Mouse (Mus musculus): ENCODE data around the gene Prdx5. TPM values are rescaled to one million over a fixed set of nuclear protein-coding genes. Genes with fewer than 3 reads are reported as not detected.

Prdx5 gene
- polyA plus RNA-seq, 1 experiment from 2014 or later: 184 TPM

DNA sequence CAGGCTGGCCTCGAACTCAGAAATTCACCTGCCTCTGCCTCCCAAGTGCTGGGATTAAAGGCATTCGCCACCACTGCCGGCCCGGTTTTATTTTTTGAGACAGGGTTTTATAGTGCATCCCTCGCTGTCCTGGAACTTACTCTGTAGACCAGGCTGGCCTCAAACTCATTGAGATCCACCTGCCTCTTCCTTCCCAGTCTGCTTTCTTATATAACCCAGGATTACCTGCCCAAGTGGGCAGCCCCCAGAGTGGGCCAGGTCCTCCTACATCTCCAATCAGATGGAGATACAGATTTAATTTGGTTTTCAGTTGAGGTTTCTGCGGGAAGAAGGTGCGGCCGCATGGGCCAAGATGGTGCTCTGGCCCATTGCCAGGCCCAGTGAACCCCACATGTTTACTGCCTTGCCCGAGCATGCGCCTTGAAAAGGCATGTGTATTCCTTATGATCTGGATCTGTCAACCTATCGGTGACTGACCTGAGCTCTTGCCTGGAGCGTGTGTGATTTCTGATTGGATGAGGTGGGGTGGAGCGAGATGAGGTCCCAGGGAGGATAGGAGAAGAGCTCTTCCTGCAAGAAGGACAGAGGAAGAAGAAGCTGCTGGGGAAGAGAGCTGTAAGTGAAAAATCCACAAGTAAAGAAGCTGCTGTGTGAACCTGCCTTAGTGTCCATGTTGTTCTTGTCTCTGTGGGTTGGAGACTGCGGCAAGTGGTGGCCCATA is 16.0 kb downstream of the Prdx5 start:
- ATAC-seq: no peak
- WGBS: 91% methylated on average over 14 of the region's 14 CpGs
- H3K4me1 ChIP-seq (replicated peaks): no peaks in the 10 kb centered on the region
- no peak overlapping the region for H3K27ac ChIP-seq
- no peaks in the 10 kb centered on the region for H3K27me3 ChIP-seq (replicated peaks)
- no peaks in the 10 kb centered on the region for H3K9me3 ChIP-seq
- H3K9ac ChIP-seq: no peak overlapping the region
- H3K36me3 ChIP-seq: no peaks in the 10 kb centered on the region
- H3K4me3 ChIP-seq (replicated peaks): no peak overlapping the region
- H3K4me2 ChIP-seq (replicated peaks): no peak overlapping the region

DNA sequence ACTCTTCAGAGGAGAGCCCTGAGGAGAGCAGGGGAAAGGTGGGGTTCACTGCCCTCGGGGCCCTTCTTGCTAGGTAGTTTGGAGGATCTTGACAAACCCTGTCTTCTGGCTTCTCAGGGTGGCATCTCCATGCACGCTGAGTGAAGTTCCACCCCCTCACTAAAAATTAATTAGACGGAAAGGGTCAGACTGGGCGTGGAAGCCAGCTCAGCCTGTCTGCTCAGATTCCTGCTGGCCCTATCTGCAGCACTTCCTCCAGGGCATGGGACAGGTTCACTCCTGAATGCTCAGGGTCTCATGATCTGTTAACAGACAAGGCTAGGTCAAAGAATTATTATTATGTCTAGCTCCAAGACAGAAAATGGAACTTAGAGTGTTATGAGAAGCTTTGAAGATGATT is 17.4 kb downstream of the Prdx5 start:
- no peaks in the 10 kb centered on the region for H3K9me3 ChIP-seq
- no peak overlapping the region for H3K9ac ChIP-seq
- 62% methylated on average over 4 of the region's 4 CpGs for WGBS
- no peak overlapping the region for H3K27ac ChIP-seq
- H3K36me3 ChIP-seq: no peaks in the 10 kb centered on the region
- peak overlapping the region; percentile 24; the same call in 1 of the 2 replicates for H3K4me2 ChIP-seq (replicated peaks)
- H3K27me3 ChIP-seq (replicated peaks): no peaks in the 10 kb centered on the region
- no peak overlapping the region for H3K4me3 ChIP-seq (replicated peaks)
- peak; percentile 61 for ATAC-seq
- no peaks in the 10 kb centered on the region for H3K4me1 ChIP-seq (replicated peaks)

DNA sequence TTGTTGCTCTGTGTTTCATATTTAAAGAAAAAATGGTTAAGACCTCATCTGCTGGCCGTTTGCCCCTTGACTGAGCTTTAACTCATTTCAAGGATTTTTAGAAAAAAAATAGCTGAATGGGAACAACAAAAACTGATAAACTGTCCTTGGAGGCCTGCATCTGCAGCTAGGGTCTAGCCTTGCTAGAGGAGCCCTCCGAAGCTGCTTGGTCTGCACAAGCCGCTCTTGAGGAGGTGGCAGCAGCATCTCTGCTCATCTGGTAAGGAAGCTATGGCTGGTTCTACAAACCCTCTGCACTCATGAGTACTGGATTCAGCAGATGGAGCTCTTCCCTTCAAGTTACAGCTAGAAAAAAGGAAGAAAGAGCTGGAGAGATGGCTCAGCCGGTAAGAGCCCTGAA is 31.9 kb downstream of the Prdx5 start:
- Histone ChIP-seq H3K36me3 (no peaks in the 10 kb centered on the region), H3K9ac (no peak overlapping the region), H3K27ac (no peak overlapping the region), H3K4me1 (replicated peaks) (no peaks in the 10 kb centered on the region), H3K4me3 (replicated peaks) (no peak overlapping the region), H3K4me2 (replicated peaks) (no peak overlapping the region), H3K27me3 (replicated peaks) (no peaks in the 10 kb centered on the region), H3K9me3 (no peaks in the 10 kb centered on the region)
- WGBS: 84% methylated on average over 4 of the region's 4 CpGs
- no peak for ATAC-seq

DNA sequence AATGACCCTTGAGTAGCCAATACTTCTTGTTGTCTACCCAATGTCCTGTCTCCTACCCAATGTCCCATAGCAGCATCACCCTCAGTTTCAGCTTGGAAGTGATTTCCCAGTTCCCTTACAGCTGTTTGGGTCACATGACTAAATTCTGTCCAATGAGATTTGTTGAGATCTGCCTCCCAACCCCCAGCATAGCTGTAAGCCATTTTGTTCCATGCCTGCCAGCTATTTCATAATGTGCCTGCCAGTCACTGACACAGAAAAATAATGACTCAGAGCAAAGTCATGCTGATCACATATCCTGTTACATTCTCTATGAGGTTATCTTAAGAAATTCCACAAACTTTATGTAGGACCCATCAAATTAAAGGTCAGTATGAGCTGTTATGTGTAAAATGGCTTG is 33.1 kb downstream of the Prdx5 start:
- Histone ChIP-seq H3K27me3 (replicated peaks) (no peaks in the 10 kb centered on the region), H3K27ac (no peak overlapping the region)

DNA sequence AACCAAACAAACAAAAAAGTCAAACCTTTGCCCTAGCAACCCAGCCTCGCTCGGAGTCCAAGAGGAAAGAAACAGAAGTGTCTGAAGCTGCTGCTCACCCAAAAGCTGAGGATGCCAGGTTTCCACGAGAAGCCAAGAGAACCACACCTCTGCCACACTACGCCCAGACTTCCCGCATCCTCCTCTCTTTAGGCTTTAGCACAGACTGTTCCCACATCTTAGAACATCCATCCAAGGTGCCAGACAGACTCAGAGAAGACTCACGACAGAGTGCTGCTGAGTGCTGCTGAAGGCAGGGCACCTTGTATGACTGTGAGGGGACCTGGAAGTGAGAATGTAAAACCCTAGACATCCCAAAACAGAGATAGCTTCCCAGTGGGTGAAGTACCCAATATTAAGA is 34.1 kb downstream of the Prdx5 start:
- no peaks in the 10 kb centered on the region; the same call in 1 of the 2 replicates for H3K4me1 ChIP-seq (replicated peaks)
- WGBS: 90% methylated on average over 6 of the region's 6 CpGs
- no peak overlapping the region for H3K4me2 ChIP-seq (replicated peaks)
- H3K9me3 ChIP-seq: no peaks in the 10 kb centered on the region
- no peaks in the 10 kb centered on the region for H3K36me3 ChIP-seq
- no peak overlapping the region for H3K27ac ChIP-seq
- ATAC-seq: no peak
- H3K9ac ChIP-seq: no peak overlapping the region
- H3K4me3 ChIP-seq (replicated peaks): no peak overlapping the region
- H3K27me3 ChIP-seq (replicated peaks): no peaks in the 10 kb centered on the region

More for the DNA sequence above, 33.1 kb downstream of the Prdx5 start:
- Histone ChIP-seq H3K9ac (no peak overlapping the region), H3K4me2 (replicated peaks) (no peak overlapping the region), H3K4me1 (replicated peaks) (no peaks in the 10 kb centered on the region; the same call in 1 of the 2 replicates), H3K9me3 (no peaks in the 10 kb centered on the region), H3K36me3 (no peaks in the 10 kb centered on the region), H3K4me3 (replicated peaks) (no peak overlapping the region)
- ATAC-seq: no peak

DNA sequence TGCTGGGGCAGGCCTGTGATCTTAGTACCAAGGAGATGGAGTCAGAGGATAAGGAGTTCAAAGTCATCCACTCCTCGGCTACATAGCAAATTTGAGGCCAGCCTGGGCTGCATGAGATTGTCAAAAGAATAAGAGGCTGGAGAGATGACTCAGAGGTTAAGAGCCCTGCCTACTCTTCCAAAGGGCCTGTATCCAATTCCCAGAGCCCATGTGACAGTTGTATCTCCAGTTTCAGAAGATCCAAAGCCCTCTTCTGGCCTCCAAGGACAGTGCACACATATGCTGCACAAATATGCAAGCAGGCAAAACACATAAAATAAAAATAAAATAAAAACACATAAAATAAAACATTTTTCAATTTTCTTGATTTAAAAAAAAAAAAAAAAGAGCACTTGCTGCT is 35.6 kb downstream of the Prdx5 start:
- Histone ChIP-seq H3K4me3 (replicated peaks) (no peak overlapping the region), H3K9ac (no peak overlapping the region), H3K27me3 (replicated peaks) (no peaks in the 10 kb centered on the region), H3K4me1 (replicated peaks) (peaks cover 2% of the 10 kb centered on the region), H3K4me2 (replicated peaks) (no peak overlapping the region), H3K27ac (no peak overlapping the region), H3K36me3 (no peaks in the 10 kb centered on the region), H3K9me3 (no peaks in the 10 kb centered on the region)
- 58% methylated on average over 1 of the region's 1 CpGs for WGBS
- no peak for ATAC-seq

DNA sequence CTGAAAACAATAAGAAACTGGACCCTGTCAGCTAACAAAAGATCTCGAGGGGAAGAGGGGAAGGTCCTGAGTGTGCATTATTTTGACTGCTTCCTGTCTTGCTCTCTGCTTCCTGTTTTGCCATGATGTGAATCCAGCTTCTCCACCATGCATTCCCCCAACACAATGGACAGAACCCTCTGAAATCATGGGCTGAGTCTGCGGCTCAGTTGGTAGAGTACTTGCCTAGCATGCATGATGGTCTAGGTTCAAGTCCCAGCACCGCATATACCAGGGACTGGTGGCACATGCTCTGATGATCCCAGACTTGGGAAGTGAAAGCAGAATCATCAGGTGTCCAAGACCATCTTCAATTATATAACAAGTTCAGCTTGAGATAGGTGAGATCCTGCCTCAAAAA is 37.2 kb downstream of the Prdx5 start:
- Histone ChIP-seq H3K4me3 (replicated peaks) (no peak overlapping the region), H3K9me3 (no peaks in the 10 kb centered on the region), H3K36me3 (no peaks in the 10 kb centered on the region), H3K27me3 (replicated peaks) (no peaks in the 10 kb centered on the region), H3K9ac (no peak overlapping the region), H3K27ac (no peak overlapping the region), H3K4me2 (replicated peaks) (no peak overlapping the region), H3K4me1 (replicated peaks) (peaks cover 4% of the 10 kb centered on the region)
- WGBS: 76% methylated on average over 3 of the region's 3 CpGs
- no peak for ATAC-seq

DNA sequence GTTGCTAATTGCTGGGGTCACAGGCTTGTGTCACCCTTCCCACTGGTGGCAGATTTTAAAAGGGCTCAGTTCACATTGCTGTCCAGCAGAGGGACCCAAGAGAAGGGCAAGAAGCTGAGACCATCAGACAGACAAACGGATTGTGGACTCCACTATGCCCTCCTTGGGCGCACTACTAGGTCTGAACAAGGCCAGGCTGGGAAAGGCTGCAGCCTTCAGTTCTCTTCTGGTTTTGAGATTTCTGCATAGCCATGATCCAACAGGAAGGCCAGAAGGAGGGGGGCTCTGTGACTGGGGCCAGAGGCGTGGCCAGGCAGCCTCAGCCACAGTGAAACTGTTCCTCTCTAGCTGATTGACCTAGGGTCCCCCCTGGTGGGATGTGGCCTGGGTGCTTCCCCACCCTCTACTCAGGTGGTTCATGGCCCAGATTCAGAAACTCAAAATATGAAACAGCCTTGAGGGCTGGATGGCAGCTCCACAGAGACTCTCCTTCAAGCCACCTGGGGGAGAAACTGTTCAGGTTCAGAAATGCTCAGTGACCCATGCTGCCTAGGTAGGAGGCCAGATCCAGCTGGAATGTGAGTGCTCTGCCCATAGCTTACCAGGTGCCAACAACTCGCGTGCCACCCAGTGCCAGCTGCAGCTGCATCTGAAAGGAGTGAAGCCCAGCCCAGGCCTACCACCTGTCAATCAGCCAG is 38.2 kb downstream of the Prdx5 start:
- WGBS: 67% methylated on average over 5 of the region's 5 CpGs
- H3K4me1 ChIP-seq (replicated peaks): peaks cover 4% of the 10 kb centered on the region
- H3K9me3 ChIP-seq: no peaks in the 10 kb centered on the region
- no peaks in the 10 kb centered on the region for H3K27me3 ChIP-seq (replicated peaks)
- no peak overlapping the region for H3K4me2 ChIP-seq (replicated peaks)
- no peak overlapping the region for H3K4me3 ChIP-seq (replicated peaks)
- no peaks in the 10 kb centered on the region for H3K36me3 ChIP-seq
- no peak overlapping the region for H3K27ac ChIP-seq
- H3K9ac ChIP-seq: no peak overlapping the region
- peak; percentile 49 for ATAC-seq

DNA sequence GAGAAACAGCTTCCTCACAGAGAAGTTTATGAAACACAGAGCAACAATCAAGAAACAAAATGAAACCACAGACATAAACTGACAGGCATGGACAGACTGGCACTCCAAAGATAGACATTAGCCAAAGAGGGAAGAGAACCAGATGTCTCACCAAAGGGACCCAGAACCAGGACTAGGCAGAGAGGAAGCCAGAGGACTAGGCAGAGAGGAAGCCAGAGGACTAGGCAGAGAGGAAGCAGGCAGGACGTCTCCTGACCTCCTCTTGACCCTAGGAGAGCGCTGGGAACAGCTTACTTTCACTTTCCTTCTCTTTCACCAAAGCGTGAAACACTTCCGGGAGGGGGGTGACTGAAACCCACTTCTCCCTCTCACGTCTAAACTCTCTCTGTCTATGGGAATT is 40.6 kb downstream of the Prdx5 start:
- H3K4me3 ChIP-seq (replicated peaks): peak overlapping the region; percentile 18; the same call in 1 of the 2 replicates
- no peaks in the 10 kb centered on the region for H3K9me3 ChIP-seq
- ATAC-seq: peak; percentile 81
- WGBS: 6% methylated on average over 5 of the region's 5 CpGs
- H3K4me2 ChIP-seq (replicated peaks): peak overlapping the region; percentile 61
- H3K9ac ChIP-seq: no peak overlapping the region
- H3K36me3 ChIP-seq: no peaks in the 10 kb centered on the region
- H3K4me1 ChIP-seq (replicated peaks): peaks cover 4% of the 10 kb centered on the region
- 0 out of 2 replicates have a peak overlapping the region, but pooled peaks have one; percentile 33 for H3K27ac ChIP-seq
- H3K27me3 ChIP-seq (replicated peaks): no peaks in the 10 kb centered on the region

DNA sequence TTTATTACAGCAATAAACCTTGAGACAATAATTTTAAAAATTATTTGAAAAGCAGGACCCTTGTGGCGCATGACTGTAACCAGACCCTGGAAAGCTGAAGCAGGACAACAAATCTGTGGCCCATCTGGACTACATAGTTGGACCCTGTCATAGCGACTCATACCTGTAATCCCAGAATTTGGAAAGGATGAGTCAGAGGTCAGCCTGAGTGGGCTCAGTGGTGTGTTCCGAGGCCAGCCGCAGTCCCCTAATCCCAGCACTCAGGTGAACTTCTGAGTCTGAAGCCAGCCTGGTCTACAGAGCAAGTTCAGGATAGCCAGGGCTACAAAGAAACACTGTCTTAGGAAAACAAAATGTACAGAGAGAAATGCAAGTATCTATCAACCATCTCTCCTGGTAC is 48.5 kb downstream of the Prdx5 start:
- no peak overlapping the region for H3K27ac ChIP-seq
- no peak overlapping the region for H3K4me2 ChIP-seq (replicated peaks)
- H3K4me1 ChIP-seq (replicated peaks): no peaks in the 10 kb centered on the region
- H3K9ac ChIP-seq: no peak overlapping the region
- no peak for ATAC-seq
- H3K27me3 ChIP-seq (replicated peaks): no peaks in the 10 kb centered on the region
- no peaks in the 10 kb centered on the region for H3K36me3 ChIP-seq
- no peak overlapping the region for H3K4me3 ChIP-seq (replicated peaks)
- WGBS: 81% methylated on average over 4 of the region's 4 CpGs
- no peaks in the 10 kb centered on the region for H3K9me3 ChIP-seq

DNA sequence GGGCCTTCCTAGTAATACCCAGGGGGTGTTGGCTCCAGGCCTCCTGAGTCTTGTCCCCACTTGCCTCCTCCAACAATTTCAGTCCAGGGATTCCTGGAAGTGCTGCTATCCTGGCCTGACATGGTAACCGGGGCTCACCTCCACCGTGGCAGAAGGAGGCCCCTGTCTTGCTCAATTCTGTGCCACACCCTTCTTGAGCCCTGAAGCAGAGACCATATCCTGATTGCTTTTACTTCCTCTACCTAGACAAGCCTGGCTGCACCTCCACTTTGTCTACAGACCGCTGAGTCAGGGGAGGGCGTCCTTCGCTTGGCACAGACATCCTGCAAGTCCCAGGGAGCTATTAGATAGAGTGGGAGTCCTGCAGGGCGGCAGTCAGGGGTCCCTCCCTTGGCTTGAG is 49.2 kb downstream of the Prdx5 start:
- peak; percentile 81 for ATAC-seq
- no peaks in the 10 kb centered on the region for H3K9me3 ChIP-seq
- H3K36me3 ChIP-seq: no peaks in the 10 kb centered on the region
- no peak overlapping the region for H3K27ac ChIP-seq
- peaks cover under 1% of the 10 kb centered on the region for H3K27me3 ChIP-seq (replicated peaks)
- 0 out of 2 replicates have a peak overlapping the region, but pooled peaks have one; percentile 17 for H3K4me2 ChIP-seq (replicated peaks)
- no peak overlapping the region for H3K9ac ChIP-seq
- no peak overlapping the region for H3K4me3 ChIP-seq (replicated peaks)
- H3K4me1 ChIP-seq (replicated peaks): peaks cover 4% of the 10 kb centered on the region
- 68% methylated on average over 6 of the region's 6 CpGs for WGBS

DNA sequence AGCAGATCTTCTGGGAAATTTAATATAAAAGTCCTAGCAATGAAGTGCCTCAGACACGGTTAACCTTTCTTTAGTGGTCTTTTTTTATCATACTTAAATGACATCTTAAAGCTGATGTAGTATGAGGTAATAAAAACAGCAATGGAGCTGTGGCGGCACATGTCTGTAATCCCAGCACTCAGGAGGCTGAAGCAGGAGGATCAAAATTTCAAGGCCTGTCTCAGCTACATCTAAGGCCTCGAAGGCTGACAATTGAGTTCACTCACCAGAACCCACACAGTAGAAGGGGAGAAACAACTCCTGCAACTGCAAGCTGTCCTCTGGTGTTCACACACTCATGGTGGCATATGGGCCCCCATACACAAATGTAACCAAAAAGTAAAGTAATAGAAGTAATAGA is 49.9 kb downstream of the Prdx5 start:
- 90% methylated on average over 3 of the region's 3 CpGs for WGBS
- ATAC-seq: no peak
- Histone ChIP-seq H3K27me3 (replicated peaks) (peaks cover 3% of the 10 kb centered on the region), H3K4me2 (replicated peaks) (no peak overlapping the region), H3K9ac (no peak overlapping the region), H3K9me3 (no peaks in the 10 kb centered on the region), H3K4me3 (replicated peaks) (no peak overlapping the region), H3K4me1 (replicated peaks) (peaks cover 11% of the 10 kb centered on the region), H3K27ac (no peak overlapping the region), H3K36me3 (no peaks in the 10 kb centered on the region)
